Mouse (Mus musculus): Measurements from ENCODE around the gene Neu1. TPM values are rescaled to one million over a fixed set of nuclear protein-coding genes. Genes with fewer than 3 reads are reported as not detected.
A peak's percentile ranks its signal among the peaks of the same experiment; 100 is the strongest.
"Not testable (repeated sequence)": the region's sequence is repeated elsewhere in the genome, so short reads cannot be mapped to it uniquely, and the experiment has no call there.

Neu1 gene
- polyA plus RNA-seq, 1 experiment from 2014 or later, result 17.1 TPM

DNA sequence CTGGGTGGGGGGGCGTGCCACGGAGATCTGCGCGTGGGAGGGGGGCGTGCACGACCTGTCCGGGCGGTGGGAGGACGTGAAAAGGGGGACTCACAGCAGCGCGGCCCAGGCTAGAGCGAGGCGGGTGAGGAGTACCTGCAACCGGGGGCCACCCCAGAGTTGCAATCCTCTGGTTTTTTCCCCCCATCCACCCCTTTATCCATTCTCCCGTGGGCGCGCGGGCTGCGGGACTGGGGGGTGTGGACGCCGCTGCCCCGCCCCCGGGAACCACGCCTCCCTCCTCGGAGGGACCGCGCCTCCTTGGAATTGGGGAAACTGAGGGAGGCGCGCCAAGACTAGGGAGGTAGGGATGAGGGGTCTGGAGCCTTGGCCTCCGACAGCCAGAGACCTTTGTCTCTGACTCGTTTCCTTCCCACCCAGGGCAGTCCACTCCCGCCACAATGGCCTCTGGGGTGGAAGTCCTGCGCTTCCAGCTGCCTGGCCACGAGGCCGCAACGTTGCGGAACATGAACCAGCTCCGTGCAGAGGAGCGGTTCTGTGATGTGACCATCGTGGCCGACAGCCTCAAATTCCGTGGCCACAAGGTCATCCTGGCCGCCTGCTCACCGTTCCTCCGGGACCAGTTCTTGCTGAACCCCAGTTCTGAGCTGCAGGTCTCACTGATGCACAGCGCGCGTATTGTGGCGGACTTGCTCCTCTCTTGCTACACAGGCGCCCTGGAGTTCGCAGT is 36.1 kb upstream of the Neu1 start:
- H3K27ac ChIP-seq (replicated peaks), result peak overlapping the region; percentile 84
- peak; percentile 5; the same call in 1 of the 2 replicates for ATAC-seq (ENCODE audit: insufficient read depth)
- H3K27me3 ChIP-seq, result no peaks in the 10 kb centered on the region
- H3K36me3 ChIP-seq (replicated peaks), result 0 out of 2 replicates have a peak, but pooled peaks cover 7% of the 10 kb centered on the region
- H3K9me3 ChIP-seq (replicated peaks), result no peaks in the 10 kb centered on the region
- peak overlapping the region; percentile 98 for H3K4me2 ChIP-seq
- peak overlapping the region; percentile 73 for H3K4me3 ChIP-seq (replicated peaks)
- peaks cover 72% of the 10 kb centered on the region for H3K4me1 ChIP-seq (replicated peaks)
- WGBS (ENCODE audit: insufficient replicate concordance), result 14% methylated on average over 51 of the region's 51 CpGs
- H3K9ac ChIP-seq, result peak overlapping the region; percentile 72

DNA sequence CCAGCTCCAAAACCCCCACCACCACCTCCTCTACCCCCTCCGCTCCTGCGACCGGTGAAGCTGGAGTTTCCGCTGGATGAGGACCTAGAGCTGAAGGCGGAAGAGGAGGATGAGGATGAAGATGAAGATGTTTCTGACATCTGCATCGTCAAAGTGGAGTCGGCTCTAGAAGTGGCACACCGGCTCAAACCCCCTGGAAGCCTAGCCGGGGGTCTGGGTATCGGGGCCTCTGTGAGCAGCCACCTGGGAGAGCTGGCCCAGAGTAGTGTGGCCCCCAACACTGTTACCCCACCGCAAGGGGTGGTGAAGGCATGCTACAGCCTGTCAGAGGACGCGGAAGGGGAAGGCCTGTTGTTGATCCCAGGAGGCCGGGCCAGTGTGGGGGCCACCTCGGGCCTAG is 35.3 kb upstream of the Neu1 start:
- Histone ChIP-seq H3K9ac (no peak overlapping the region), H3K4me3 (replicated peaks) (peak overlapping the region; percentile 73; the same call in 1 of the 2 replicates), H3K36me3 (replicated peaks) (0 out of 2 replicates have a peak, but pooled peaks cover 7% of the 10 kb centered on the region), H3K27ac (replicated peaks) (peak overlapping the region; percentile 84), H3K4me2 (peak overlapping the region; percentile 98; the same call in 1 of the 2 replicates), H3K4me1 (replicated peaks) (peaks cover 78% of the 10 kb centered on the region), H3K27me3 (no peaks in the 10 kb centered on the region), H3K9me3 (replicated peaks) (no peaks in the 10 kb centered on the region)
- ATAC-seq (ENCODE audit: insufficient read depth), result no peak
- WGBS (ENCODE audit: insufficient replicate concordance), result 91% methylated on average over 15 of the region's 15 CpGs

- H3K4me2 ChIP-seq, result peak overlapping the region; percentile 99
Observed at GRCm38 (mm10) chr17:34896366-34896765, 34.7 kb upstream of the Neu1 start.

DNA sequence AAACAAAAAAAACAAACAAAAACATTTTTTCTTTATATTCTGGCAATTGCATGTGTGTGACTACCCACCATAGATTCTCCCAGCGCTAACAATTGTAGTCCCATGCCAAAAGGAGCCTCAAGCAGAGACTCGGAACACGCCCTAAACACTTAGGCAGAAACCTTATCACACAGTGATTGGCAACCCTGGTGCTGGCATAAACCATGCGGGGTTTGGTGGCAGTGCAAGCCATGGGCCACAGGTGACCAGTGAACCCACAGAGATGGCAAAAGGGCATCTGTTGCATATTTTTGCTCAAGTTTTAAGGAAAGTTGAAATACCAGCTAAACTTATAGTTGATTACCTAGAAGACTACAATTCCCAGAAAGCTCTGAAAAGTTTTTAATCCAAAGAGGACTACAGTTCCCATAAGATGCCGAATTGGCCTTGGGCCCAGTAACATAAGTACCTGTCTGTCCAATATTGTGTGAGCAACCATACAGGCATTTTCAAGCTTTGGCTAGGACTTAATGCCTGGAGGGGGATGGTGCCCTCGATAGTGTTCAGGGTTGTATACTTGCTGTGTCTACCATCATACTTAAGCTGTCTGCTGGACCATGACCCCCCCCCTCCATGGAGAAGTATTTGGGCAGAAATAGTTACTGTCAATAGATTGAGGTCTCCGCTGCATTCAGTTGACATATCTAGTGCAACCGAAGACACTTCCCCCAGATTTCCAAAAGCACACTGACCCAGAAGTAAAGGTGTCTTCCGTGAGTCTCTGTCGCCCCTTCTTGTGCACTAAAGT is 33.5 kb upstream of the Neu1 start:
- no peak for ATAC-seq (ENCODE audit: insufficient read depth)

More at GRCm38 (mm10) chr17:34896366-34896765, 34.7 kb upstream of the Neu1 start:
- 0 out of 2 replicates have a peak, but pooled peaks cover 11% of the 10 kb centered on the region for H3K36me3 ChIP-seq (replicated peaks)
- ATAC-seq (ENCODE audit: insufficient read depth), result no peak
- no peaks in the 10 kb centered on the region for H3K9me3 ChIP-seq (replicated peaks)
- H3K9ac ChIP-seq, result no peak overlapping the region
- H3K4me3 ChIP-seq (replicated peaks), result no peak overlapping the region
- WGBS (ENCODE audit: insufficient replicate concordance), result 69% methylated on average over 17 of the region's 17 CpGs
- peaks cover 78% of the 10 kb centered on the region for H3K4me1 ChIP-seq (replicated peaks)
- H3K27ac ChIP-seq (replicated peaks), result 0 out of 2 replicates have a peak overlapping the region, but pooled peaks have one; percentile 19
- H3K27me3 ChIP-seq, result no peaks in the 10 kb centered on the region

DNA sequence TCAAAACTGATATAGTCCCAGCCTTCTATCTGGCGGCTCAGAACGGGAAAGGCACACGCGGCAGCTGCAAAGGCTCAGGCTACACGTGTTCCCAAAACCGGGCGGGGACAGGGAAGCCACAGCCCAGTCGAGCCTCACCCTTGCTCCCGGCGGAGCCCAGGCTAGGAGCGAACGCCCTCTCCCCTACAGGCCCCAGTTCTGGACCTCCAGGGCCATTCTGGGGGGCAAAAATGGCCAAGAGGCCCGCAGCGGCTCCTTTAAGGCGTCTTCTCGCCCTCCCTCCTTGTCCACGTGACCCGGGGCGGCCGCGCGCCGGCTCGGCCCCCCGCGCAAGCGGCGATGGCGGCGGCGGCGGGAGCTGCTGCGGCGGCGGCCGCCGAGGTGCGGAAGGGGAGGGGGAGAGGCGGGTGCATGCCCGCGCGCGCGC is 32.9 kb upstream of the Neu1 start, which contains the start of the genes C2 and Ehmt2:
Gene C2 (minus strand): TSS at position 106 of the 427 bp plus-strand sequence.
Gene Ehmt2 (plus strand): TSS at position 310 of the 427 bp plus-strand sequence.
- Histone ChIP-seq H3K36me3 (replicated peaks) (peaks cover 22% of the 10 kb centered on the region), H3K27me3 (no peaks in the 10 kb centered on the region), H3K4me1 (replicated peaks) (peaks cover 77% of the 10 kb centered on the region), H3K4me3 (replicated peaks) (peak within 1 kb of the TSS; percentile 79), H3K9me3 (replicated peaks) (no peaks in the 10 kb centered on the region), H3K27ac (replicated peaks) (peak within 1 kb of the TSS; percentile 92), H3K9ac (peak within 1 kb of the TSS; percentile 82), H3K4me2 (peak within 1 kb of the TSS; percentile 99)
- under 1% methylated on average over 22 of the region's 44 CpGs for whole genome bisulfite sequencing (ENCODE audit: insufficient replicate concordance)
- ATAC-seq (ENCODE audit: insufficient read depth), result peak; percentile 37

More for the DNA sequence above, 33.5 kb upstream of the Neu1 start:
- H3K9me3 ChIP-seq (replicated peaks), result no peaks in the 10 kb centered on the region
- H3K27ac ChIP-seq (replicated peaks), result peak overlapping the region; percentile 92
- peak overlapping the region; percentile 82 for H3K9ac ChIP-seq
- H3K4me1 ChIP-seq (replicated peaks), result peaks cover 78% of the 10 kb centered on the region
- whole genome bisulfite sequencing (ENCODE audit: insufficient replicate concordance), result 5% methylated on average over 10 of the region's 10 CpGs
- H3K27me3 ChIP-seq, result no peaks in the 10 kb centered on the region
- H3K4me3 ChIP-seq (replicated peaks), result peak overlapping the region; percentile 79
- peak overlapping the region; percentile 99 for H3K4me2 ChIP-seq
- H3K36me3 ChIP-seq (replicated peaks), result peaks cover 16% of the 10 kb centered on the region

GRCm38 (mm10) chr17:34898706-34899052 is 32.4 kb upstream of the Neu1 start:
- under 1% methylated on average over 21 of the region's 47 CpGs for WGBS (ENCODE audit: insufficient replicate concordance)
- H3K36me3 ChIP-seq (replicated peaks), result peaks cover 23% of the 10 kb centered on the region
- peak overlapping the region; percentile 79 for H3K4me3 ChIP-seq (replicated peaks)
- peak overlapping the region; percentile 99 for H3K4me2 ChIP-seq
- H3K27ac ChIP-seq (replicated peaks), result peak overlapping the region; percentile 92
- no peaks in the 10 kb centered on the region for H3K27me3 ChIP-seq
- H3K4me1 ChIP-seq (replicated peaks), result peaks cover 76% of the 10 kb centered on the region
- H3K9me3 ChIP-seq (replicated peaks), result no peaks in the 10 kb centered on the region
- ATAC-seq (ENCODE audit: insufficient read depth), result no peak
- peak overlapping the region; percentile 82 for H3K9ac ChIP-seq

DNA sequence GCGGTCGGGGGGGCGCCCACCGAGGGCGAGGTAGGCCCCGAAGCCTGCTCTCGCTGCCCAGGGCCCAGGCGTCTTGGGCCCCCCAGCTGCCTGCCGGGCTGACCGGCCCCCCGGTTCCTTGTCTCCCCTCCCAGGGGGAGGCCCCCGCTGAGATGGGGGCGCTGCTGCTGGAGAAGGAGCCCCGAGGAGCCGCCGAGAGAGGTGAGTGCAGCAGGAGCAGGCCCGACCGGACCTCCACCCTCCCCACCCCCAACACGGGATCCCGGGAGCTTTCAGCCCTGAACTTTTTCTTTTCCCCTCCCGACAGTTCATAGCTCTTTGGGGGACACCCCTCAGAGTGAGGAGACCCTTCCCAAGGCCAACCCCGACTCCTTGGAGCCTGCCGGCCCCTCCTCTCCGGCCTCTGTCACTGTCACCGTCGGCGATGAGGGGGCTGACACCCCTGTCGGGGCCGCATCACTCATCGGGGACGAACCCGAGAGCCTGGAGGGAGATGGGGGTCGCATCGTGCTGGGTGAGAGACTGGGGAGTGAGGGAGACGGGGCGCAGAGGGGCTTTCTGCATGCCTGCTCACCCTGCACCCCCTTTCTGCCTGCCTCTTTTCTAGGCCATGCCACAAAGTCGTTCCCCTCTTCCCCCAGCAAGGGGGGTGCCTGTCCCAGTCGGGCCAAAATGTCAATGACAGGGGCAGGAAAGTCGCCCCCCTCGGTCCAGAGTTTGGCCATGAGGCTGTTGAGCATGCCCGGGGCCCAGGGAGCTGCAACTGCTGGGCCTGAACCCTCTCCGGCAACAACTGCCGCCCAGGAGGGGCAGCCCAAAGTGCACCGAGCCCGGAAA is 31.8 kb upstream of the Neu1 start:
- Histone ChIP-seq H3K9me3 (replicated peaks) (no peaks in the 10 kb centered on the region), H3K4me3 (replicated peaks) (peak overlapping the region; percentile 79), H3K4me1 (replicated peaks) (peaks cover 71% of the 10 kb centered on the region), H3K9ac (peak overlapping the region; percentile 82), H3K4me2 (peak overlapping the region; percentile 99), H3K27me3 (no peaks in the 10 kb centered on the region), H3K27ac (replicated peaks) (peak overlapping the region; percentile 92), H3K36me3 (replicated peaks) (peaks cover 24% of the 10 kb centered on the region)
- ATAC-seq (ENCODE audit: insufficient read depth), result no peak
- WGBS (ENCODE audit: insufficient replicate concordance), result under 1% methylated on average over 34 of the region's 45 CpGs

- Histone ChIP-seq H3K9ac (peak overlapping the region; percentile 82), H3K4me2 (peak overlapping the region; percentile 99), H3K27ac (replicated peaks) (peak overlapping the region; percentile 92), H3K9me3 (replicated peaks) (no peaks in the 10 kb centered on the region), H3K27me3 (no peaks in the 10 kb centered on the region), H3K36me3 (replicated peaks) (peaks cover 30% of the 10 kb centered on the region), H3K4me1 (replicated peaks) (peaks cover 65% of the 10 kb centered on the region), H3K4me3 (replicated peaks) (peak overlapping the region; percentile 79)
- 2% methylated on average over 5 of the region's 5 CpGs for WGBS (ENCODE audit: insufficient replicate concordance)
- no peak for ATAC-seq (ENCODE audit: insufficient read depth)
Observed at GRCm38 (mm10) chr17:34899890-34900243, 31.2 kb upstream of the Neu1 start.

GRCm38 (mm10) chr17:34900826-34901225 is 30.2 kb upstream of the Neu1 start:
- not testable (repeated sequence) for H3K9me3 ChIP-seq (replicated peaks); H3K4me3 ChIP-seq (replicated peaks); H3K27ac ChIP-seq (replicated peaks); H3K9ac ChIP-seq; H3K4me2 ChIP-seq; ATAC-seq (ENCODE audit: insufficient read depth); H3K27me3 ChIP-seq
- H3K36me3 ChIP-seq (replicated peaks), result peaks cover 39% of the 10 kb centered on the region
- peaks cover 56% of the 10 kb centered on the region for H3K4me1 ChIP-seq (replicated peaks)

DNA sequence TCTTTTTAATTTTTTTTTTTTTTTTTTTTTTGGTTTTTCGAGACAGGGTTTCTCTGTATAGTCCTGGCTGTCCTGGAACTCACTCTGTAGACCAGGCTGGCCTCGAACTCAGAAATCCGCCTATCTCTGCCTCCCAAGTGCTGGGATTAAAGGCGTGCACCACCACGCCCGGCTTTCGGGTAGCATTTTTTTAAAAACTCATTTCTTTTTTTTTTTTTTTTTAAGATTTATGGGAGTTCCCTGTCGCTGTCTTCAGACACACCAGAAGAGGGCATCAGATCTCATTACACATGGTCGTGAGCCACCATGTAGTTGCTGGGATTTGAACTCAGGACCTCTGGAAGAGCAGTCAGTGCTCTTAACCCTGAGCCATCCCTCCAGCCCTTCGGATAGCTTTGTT is 29.1 kb upstream of the Neu1 start:
- H3K27me3 ChIP-seq; H3K27ac ChIP-seq (replicated peaks); H3K9ac ChIP-seq; ATAC-seq (ENCODE audit: insufficient read depth); H3K4me2 ChIP-seq; H3K4me3 ChIP-seq (replicated peaks); H3K9me3 ChIP-seq (replicated peaks): not testable (repeated sequence)
- H3K36me3 ChIP-seq (replicated peaks), result peaks cover 45% of the 10 kb centered on the region
- H3K4me1 ChIP-seq (replicated peaks), result peaks cover 46% of the 10 kb centered on the region
- WGBS (ENCODE audit: insufficient replicate concordance), result 70% methylated on average over 9 of the region's 10 CpGs

All from liver, embryonic 15.5 days (tissue).